Mouse (Mus musculus) CH12.LX (cell line): ENCODE data around the gene Atp8a2. TPM values are rescaled to one million over a fixed set of nuclear protein-coding genes. Genes with fewer than 3 reads are reported as not detected.

Experiments used
- DNase-seq: peaks from one replicate; pipeline ENCODE4 v3.0.0-alpha.2; 2013; ENCODE audit errors: extremely low read depth
- H3K27ac ChIP-seq: 2 replicates; pipeline ENCODE4 v1.5.1; 2012; ENCODE audit warnings: low read depth, mild to moderate bottlenecking, control low read depth, moderate library complexity; ENCODE audit not compliant: insufficient read depth
- H3K27me3 ChIP-seq: replicated peaks from 2 replicates; pipeline ENCODE3; 2012; ENCODE audit warnings: inconsistent platforms
- H3K36me3 ChIP-seq, 2 experiments: replicated peaks in 1 of 2; 2 replicates each; pipeline versions ENCODE3 to v1.6.1; 2012; ENCODE audit warnings: inconsistent platforms in 1 of 2, low read length in 1 of 2, mild to moderate bottlenecking in 1 of 2, mixed read lengths in 1 of 2, moderate library complexity in 1 of 2; ENCODE audit not compliant: control insufficient read depth in 1 of 2, insufficient read depth in 1 of 2
- H3K4me1 ChIP-seq, 2 experiments: 2 replicates each; pipeline ENCODE4 v1.6.1; 2012; ENCODE audit warnings: inconsistent platforms in 1 of 2, moderate library complexity in 1 of 2; ENCODE audit not compliant: insufficient read depth in 2 of 2, control insufficient read depth in 1 of 2
- H3K4me2 ChIP-seq: 2 replicates; pipeline ENCODE4 v1.6.1; 2012; ENCODE audit warnings: low read depth, mild to moderate bottlenecking, control low read depth; ENCODE audit not compliant: poor library complexity, insufficient read depth, severe bottlenecking
- H3K4me3 ChIP-seq, 3 experiments: fragments of 150-350 bp in 1 of 3; sonication (generic) in 1 of 3; replicated peaks in 1 of 3; 2 replicates each; pipeline versions ENCODE3 to v1.5.1; 2011 to 2012; ENCODE audit warnings: low read depth in 2 of 3, low read length in 2 of 3, mild to moderate bottlenecking in 2 of 3, moderate library complexity in 2 of 3, control low read depth in 1 of 3, improper control_type of control experiment in 1 of 3, inconsistent platforms in 1 of 3, mixed read lengths in 1 of 3; ENCODE audit not compliant: poor library complexity in 1 of 3
- H3K79me2 ChIP-seq: replicated peaks from 2 replicates; pipeline ENCODE4 v1.6.1; 2012; ENCODE audit warnings: mild to moderate bottlenecking, moderate library complexity; ENCODE audit not compliant: control insufficient read depth, poor library complexity, insufficient read depth, severe bottlenecking; ENCODE audit errors: extremely low read depth
- H3K9ac ChIP-seq: 2 replicates; pipeline ENCODE4 v1.6.1; 2012; ENCODE audit warnings: low read depth, mild to moderate bottlenecking, control low read depth, moderate library complexity; ENCODE audit not compliant: insufficient read depth
- H3K9me3 ChIP-seq: replicated peaks from 2 replicates; pipeline ENCODE3; 2012; ENCODE audit warnings: low read length, inconsistent platforms, mixed read lengths
- CHD1 ChIP-seq: IDR thresholded peaks from 2 replicates; pipeline ENCODE4 v1.6.1; 2012; ENCODE audit warnings: low read depth, low read length, improper control_type of control experiment, inconsistent platforms
- CTCF ChIP-seq, 2 experiments: IDR thresholded peaks in 1 of 2; conservative IDR thresholded peaks in 1 of 2; 2 replicates each; pipeline ENCODE4 v1.5.1; 2011 to 2012; ENCODE audit warnings: low read depth in 2 of 2, low read length in 2 of 2, improper control_type of control experiment in 1 of 2, inconsistent platforms in 1 of 2, mild to moderate bottlenecking in 1 of 2, moderate library complexity in 1 of 2
- E2F4 ChIP-seq: IDR thresholded peaks from 2 replicates; pipeline ENCODE4 v1.6.1; 2011; ENCODE audit warnings: low read depth, low read length, improper control_type of control experiment; ENCODE audit not compliant: insufficient replicate concordance
- ELF1 ChIP-seq: IDR thresholded peaks from 2 replicates; pipeline ENCODE4 v1.6.1; 2014; ENCODE audit warnings: low read depth, mild to moderate bottlenecking, inconsistent platforms, low read length, improper control_type of control experiment
- EP300 ChIP-seq: IDR thresholded peaks from 2 replicates; pipeline ENCODE4 v1.6.1; 2011; ENCODE audit warnings: low read length, improper control_type of control experiment
- GABPA ChIP-seq: IDR thresholded peaks from 2 replicates; pipeline ENCODE4 v1.6.1; 2012; ENCODE audit warnings: low read depth, low read length, improper control_type of control experiment, inconsistent platforms; ENCODE audit not compliant: insufficient replicate concordance
- IRF4 ChIP-seq: IDR thresholded peaks from 2 replicates; pipeline ENCODE4 v1.6.1; 2014; ENCODE audit warnings: low read depth, mild to moderate bottlenecking, inconsistent platforms, low read length, improper control_type of control experiment
- KAT2A ChIP-seq: IDR thresholded peaks from 2 replicates; pipeline ENCODE4 v1.6.1; 2012; ENCODE audit warnings: low read length, improper control_type of control experiment, inconsistent platforms; ENCODE audit not compliant: insufficient replicate concordance
- MAFK ChIP-seq: IDR thresholded peaks from 2 replicates; pipeline ENCODE4 v1.6.1; 2011; ENCODE audit warnings: low read length, improper control_type of control experiment; ENCODE audit not compliant: insufficient replicate concordance
- MAX ChIP-seq: IDR thresholded peaks from 2 replicates; pipeline ENCODE4 v1.6.1; 2011; ENCODE audit warnings: low read length, improper control_type of control experiment
- MAZ ChIP-seq: IDR thresholded peaks from 2 replicates; pipeline ENCODE4 v1.6.1; 2012; ENCODE audit warnings: low read depth, mild to moderate bottlenecking, inconsistent platforms, low read length, improper control_type of control experiment, moderate library complexity
- MEF2A ChIP-seq: IDR thresholded peaks from 2 replicates; pipeline ENCODE4 v1.6.1; 2014; ENCODE audit warnings: low read depth, mild to moderate bottlenecking, inconsistent platforms, low read length, improper control_type of control experiment, borderline replicate concordance
- MXI1 ChIP-seq: IDR thresholded peaks from 2 replicates; pipeline ENCODE4 v1.6.1; 2011; ENCODE audit warnings: mild to moderate bottlenecking, low read depth, low read length, improper control_type of control experiment
- MYC ChIP-seq: IDR thresholded peaks from 2 replicates; pipeline ENCODE4 v1.6.1; 2011; ENCODE audit warnings: low read depth, mild to moderate bottlenecking, improper control_type of control experiment, low read length
- NELFE ChIP-seq: IDR thresholded peaks from 2 replicates; pipeline ENCODE4 v1.6.1; 2011; ENCODE audit warnings: low read depth, low read length, improper control_type of control experiment
- NRF1 ChIP-seq: IDR thresholded peaks from 2 replicates; pipeline ENCODE4 v1.6.1; 2014; ENCODE audit warnings: low read depth, mild to moderate bottlenecking, inconsistent platforms, low read length, improper control_type of control experiment, moderate library complexity
- POLR2AphosphoS2 ChIP-seq: IDR thresholded peaks from 2 replicates; pipeline ENCODE4 v1.6.1; 2011; ENCODE audit warnings: low read depth, low read length, improper control_type of control experiment
- SIN3A ChIP-seq: IDR thresholded peaks from 2 replicates; pipeline ENCODE4 v1.6.1; 2012; ENCODE audit warnings: low read length, improper control_type of control experiment, inconsistent platforms
- SMC3 ChIP-seq: IDR thresholded peaks from 2 replicates; pipeline ENCODE4 v1.6.1; 2011; ENCODE audit warnings: low read depth, low read length, improper control_type of control experiment
- TBP ChIP-seq: conservative IDR thresholded peaks from 2 replicates; pipeline ENCODE4 v1.6.1; 2011; ENCODE audit warnings: low read depth, low read length, improper control_type of control experiment
- UBTF ChIP-seq: IDR thresholded peaks from 2 replicates; pipeline ENCODE4 v1.6.1; 2012; ENCODE audit warnings: low read depth, mild to moderate bottlenecking, inconsistent platforms, low read length, improper control_type of control experiment, moderate library complexity
- USF1 ChIP-seq: IDR thresholded peaks from 2 replicates; pipeline ENCODE4 v1.6.1; 2014; ENCODE audit warnings: low read depth, mild to moderate bottlenecking, inconsistent platforms, low read length, improper control_type of control experiment
- USF2 ChIP-seq: conservative IDR thresholded peaks from 2 replicates; pipeline ENCODE4 v1.6.1; 2011; ENCODE audit warnings: low read depth, low read length, improper control_type of control experiment
- ZKSCAN1 ChIP-seq: IDR thresholded peaks from 2 replicates; pipeline ENCODE4 v1.6.1; 2012; ENCODE audit warnings: low read depth, inconsistent platforms, low read length, improper control_type of control experiment, borderline replicate concordance
- ZMIZ1 ChIP-seq: IDR thresholded peaks from 2 replicates; pipeline ENCODE4 v1.6.1; 2012; ENCODE audit warnings: low read depth, mild to moderate bottlenecking, inconsistent platforms, low read length, improper control_type of control experiment
- dilution Hi-C: fragments of 300-500 bp; cut with MboI; formaldehyde crosslinking; loops from 2 replicates; pipeline ENCODE4 v1.14.3; 2020; ENCODE audit warnings: low sequenced_read_pairs; ENCODE audit not compliant: extremely low pct_unique_long_range_greater_than_20kb, extremely low pct_ligation_motif_present
- in situ Hi-C: fragments of 300-500 bp; cut with MboI; formaldehyde crosslinking; loops from 3 replicates; pipeline ENCODE4 v1.14.3; 2019; ENCODE audit warnings: low sequenced_read_pairs, low pct_ligation_motif_present, low pct_unique_long_range_greater_than_20kb, mixed read lengths
- polyA plus RNA-seq: library from polyadenylated mRNA; unstranded; fragments of >175 nt; gene quantifications from 2 replicates; pipeline ENCODE4 v1.2.1, GENCODE M21; 2012; ENCODE audit warnings: low read depth; ENCODE audit not compliant: insufficient read length
- total RNA-seq, 2 experiments: library from RNA; depleted of rRNA; stranded (reverse); fragments of 300-350 nt in 1 of 2; fragments of >200 nt in 1 of 2; gene quantifications; 2 replicates each; pipeline ENCODE4 v1.2.3; 2012 to 2014

Gene Atp8a2
- total and polyA plus RNA-seq, 3 experiments: 0.15 to 0.29 (median 0.21) TPM

DNA sequence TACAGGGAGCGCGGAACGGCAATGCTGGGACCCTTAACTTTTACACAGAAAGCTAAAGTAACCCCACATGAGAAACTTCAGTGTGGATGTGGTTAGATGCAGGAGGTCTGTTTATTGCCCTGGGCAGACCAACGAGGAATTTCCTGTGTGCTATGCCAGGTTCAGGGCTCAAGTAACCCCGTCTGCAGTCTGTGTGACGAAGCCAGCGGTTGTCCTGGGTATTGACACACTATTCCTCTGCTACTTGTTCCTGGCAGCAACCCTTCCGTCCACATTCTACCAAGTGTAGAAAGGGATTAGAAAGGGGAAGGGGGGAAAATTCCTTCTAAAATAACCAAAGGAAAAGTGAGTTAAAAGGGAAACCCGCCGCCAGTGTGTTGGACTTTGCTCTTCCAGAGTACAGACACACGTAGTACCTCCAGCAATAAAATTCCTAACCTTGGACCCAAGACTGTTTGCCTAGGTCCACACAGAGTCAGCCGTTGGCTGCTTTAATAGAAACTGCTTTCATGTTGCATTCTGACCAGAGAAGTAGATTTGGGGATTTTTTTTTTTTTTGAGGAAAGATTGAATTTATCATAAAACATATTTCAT lies 437.0 kb downstream of the Atp8a2 start:
- no peaks in the 10 kb centered on the region for H3K9me3 ChIP-seq
- H3K36me3 ChIP-seq: no peaks in the 10 kb centered on the region
- no peak overlapping the region for H3K27ac ChIP-seq
- dilution Hi-C loops: no loop called here
- H3K4me2 ChIP-seq: no peak overlapping the region
- peaks cover 0 to 25% of the 10 kb centered on the region in 2 experiments; a peak in 2 of 4 replicates for H3K4me1 ChIP-seq
- in situ Hi-C loops: no loop called here
- no peaks in the 10 kb centered on the region for H3K27me3 ChIP-seq
- no peak overlapping the region for H3K9ac ChIP-seq
- no peaks in the 10 kb centered on the region for H3K79me2 ChIP-seq
- DNase-seq: no peak
- no peak overlapping the region for H3K4me3 ChIP-seq
- no peak for TF ChIP-seq EP300
- TF ChIP-seq ZMIZ1: no peak
- TF ChIP-seq ELF1: no peak
- no peak for TF ChIP-seq USF2
- no peak for TF ChIP-seq USF1
- TF ChIP-seq TBP: no peak
- no peak for TF ChIP-seq KAT2A
- no peak for TF ChIP-seq POLR2AphosphoS2
- TF ChIP-seq MYC: no peak
- TF ChIP-seq MEF2A: no peak
- no peak for TF ChIP-seq NELFE
- TF ChIP-seq UBTF: no peak
- no peak for TF ChIP-seq CTCF (conservative IDR thresholded peaks at IDR 0.05 in 1 of 2, IDR thresholded peaks at IDR 0.05 in 1 of 2; ENCODE audit: low read depth in 2 of 2, low read length in 2 of 2)
- TF ChIP-seq SIN3A: no peak
- TF ChIP-seq MXI1: no peak
- TF ChIP-seq CHD1: no peak
- TF ChIP-seq IRF4: no peak
- no peak for TF ChIP-seq SMC3
- TF ChIP-seq MAFK: no peak
- no peak for TF ChIP-seq NRF1

DNA sequence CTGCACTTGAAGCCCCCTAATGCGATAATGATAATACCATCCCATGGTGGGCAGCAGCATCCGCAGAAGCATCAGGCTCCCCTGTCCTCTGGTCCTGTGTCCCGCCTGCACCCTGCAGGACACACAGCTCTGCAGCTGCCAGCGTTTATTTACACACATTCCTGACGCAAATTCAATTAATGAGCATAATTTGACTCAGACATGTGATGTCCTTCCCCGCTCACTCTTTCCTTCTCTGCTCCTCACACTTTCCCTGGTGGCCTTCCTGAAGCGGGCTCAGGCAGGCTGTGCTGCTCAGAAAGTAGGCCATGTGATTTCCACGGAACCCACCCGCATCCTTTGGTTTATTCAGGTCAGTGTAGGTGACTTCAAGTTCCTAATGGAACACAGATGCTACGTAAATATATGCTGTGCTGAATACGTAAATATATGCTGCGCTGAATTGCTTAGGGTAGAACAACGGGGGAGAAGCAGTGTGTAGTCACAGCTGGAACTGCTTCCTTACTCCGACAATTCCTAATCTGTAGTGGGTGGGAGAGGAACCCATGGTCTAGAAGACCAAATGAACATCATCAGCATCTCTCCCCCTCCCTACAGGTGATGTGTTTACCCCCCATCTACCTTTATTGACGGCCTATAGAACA lies 437.7 kb downstream of the Atp8a2 start:
- in situ Hi-C loops: no loop called here
- Histone ChIP-seq H3K27me3 (no peaks in the 10 kb centered on the region), H3K9me3 (no peaks in the 10 kb centered on the region), H3K4me2 (no peak overlapping the region), H3K4me1 (peaks cover 0 to 25% of the 10 kb centered on the region in 2 experiments; a peak in 2 of 4 replicates), H3K79me2 (no peaks in the 10 kb centered on the region), H3K27ac (no peak overlapping the region), H3K9ac (no peak overlapping the region), H3K4me3 (no peak overlapping the region), H3K36me3 (no peaks in the 10 kb centered on the region)
- dilution Hi-C loops: no loop called here
- no peak for DNase-seq
- TF ChIP-seq GABPA (no peak), ZKSCAN1 (no peak), MAZ (no peak), E2F4 (no peak), MAX (no peak)
